Comparison of ENCODE assay signal across 9 mouse cellular contexts in genomic region chr9:76235945-76236503, GRCm38 (mm10). TPM values are rescaled to one million over a fixed set of nuclear protein-coding genes. Genes with fewer than 3 reads are reported as not detected.
DNase-seq lines count a peak whose midpoint lies in the region; ATAC-seq lines count a peak whose summit lies in the region.
"Had no signal": no experiment of that assay in that cellular context is flagged by ENCODE, and none has a peak within 500 bp of the region (broad histone marks: within the 10 kb centered on the region; RNA-seq: fewer than 3 reads in every experiment).

No protein-coding gene starts in this region.

- H3K4me2 ChIP-seq in heart, embryonic 16.5 days (ENCODE audit: low read depth, low read length) = peak overlapping the region; percentile 69
- H3K4me2 ChIP-seq in limb, embryonic 13.5 days (replicated peaks) = peak overlapping the region; percentile 68
- peak overlapping the region; percentile 69 for H3K4me2 ChIP-seq in midbrain, embryonic 16.5 days (ENCODE audit: low read length)

- H3K36me3 ChIP-seq in embryonic facial prominence, embryonic 10.5 days (replicated peaks) = no peaks in the 10 kb centered on the region
- no peaks in the 10 kb centered on the region for H3K36me3 ChIP-seq in heart, embryonic 16.5 days (ENCODE audit: control insufficient read depth, insufficient read depth)
- H3K36me3 ChIP-seq in limb, embryonic 13.5 days = no peaks in the 10 kb centered on the region
- no peaks in the 10 kb centered on the region for H3K36me3 ChIP-seq in midbrain, embryonic 16.5 days (ENCODE audit: control insufficient read depth, insufficient read depth, low read length)

- H3K4me1 ChIP-seq in embryonic facial prominence, embryonic 10.5 days = peaks cover 27% of the 10 kb centered on the region
- H3K4me1 ChIP-seq in heart, embryonic 16.5 days (ENCODE audit: control insufficient read depth, insufficient read depth, low read length) = no peaks in the 10 kb centered on the region
- H3K4me1 ChIP-seq in limb, embryonic 13.5 days = peaks cover 12% of the 10 kb centered on the region
- peaks cover 6% of the 10 kb centered on the region; the same call in 1 of the 2 replicates for H3K4me1 ChIP-seq in midbrain, embryonic 16.5 days (ENCODE audit: control insufficient read depth, insufficient read depth, low read length)

- peak overlapping the region; percentile 45 for H3K9ac ChIP-seq in heart, embryonic 16.5 days (ENCODE audit: low read length)
- H3K9ac ChIP-seq in limb, embryonic 13.5 days = peak overlapping the region; percentile 54
- H3K9ac ChIP-seq in midbrain, embryonic 16.5 days (ENCODE audit: low read depth, low read length) = peak overlapping the region; percentile 33; the same call in 1 of the 2 replicates

- H3K27ac ChIP-seq in embryonic facial prominence, embryonic 10.5 days (replicated peaks) = peak overlapping the region; percentile 84
- H3K27ac ChIP-seq in heart, embryonic 16.5 days (ENCODE audit: low read length) = no peak overlapping the region
- H3K27ac ChIP-seq in limb, embryonic 13.5 days = no peak overlapping the region
- H3K27ac ChIP-seq in midbrain, embryonic 16.5 days (ENCODE audit: low read length) = no peak overlapping the region

- H3K4me3 ChIP-seq in embryonic facial prominence, embryonic 10.5 days = peak overlapping the region; percentile 56
- peak overlapping the region; percentile 55 for H3K4me3 ChIP-seq in heart, embryonic 16.5 days (ENCODE audit: low read length)
- H3K4me3 ChIP-seq in limb, embryonic 13.5 days = peak overlapping the region; percentile 42
- peak overlapping the region; percentile 33 for H3K4me3 ChIP-seq in midbrain, embryonic 16.5 days (ENCODE audit: low read depth, low read length)

- 0 out of 2 replicates have a peak, but pooled peaks have one; percentile 37 for ATAC-seq in heart, embryonic 16.5 days (replicated peaks; ENCODE audit: extremely low read depth, insufficient read depth, low FRiP score)
- 0 out of 2 replicates have a peak, but pooled peaks have one; percentile 41 for ATAC-seq in limb, embryonic 13.5 days (ENCODE audit: low FRiP score, low read depth)
- ATAC-seq in midbrain, embryonic 16.5 days = peak; percentile 78

- no peaks in the 10 kb centered on the region for H3K27me3 ChIP-seq in embryonic facial prominence, embryonic 10.5 days (replicated peaks; ENCODE audit: low read depth, poor library complexity, severe bottlenecking)
- H3K27me3 ChIP-seq in heart, embryonic 16.5 days (ENCODE audit: control insufficient read depth, insufficient read depth, low read length) = no peaks in the 10 kb centered on the region
- H3K27me3 ChIP-seq in limb, embryonic 13.5 days = peaks cover 2% of the 10 kb centered on the region; the same call in 1 of the 2 replicates
- no peaks in the 10 kb centered on the region for H3K27me3 ChIP-seq in midbrain, embryonic 16.5 days (ENCODE audit: control insufficient read depth, insufficient read depth, low read depth, low read length)

- no peaks in the 10 kb centered on the region for H3K9me3 ChIP-seq in embryonic facial prominence, embryonic 10.5 days
- no peaks in the 10 kb centered on the region for H3K9me3 ChIP-seq in heart, embryonic 16.5 days (replicated peaks; ENCODE audit: control insufficient read depth, low read length)
- H3K9me3 ChIP-seq in limb, embryonic 13.5 days = no peaks in the 10 kb centered on the region
- no peaks in the 10 kb centered on the region for H3K9me3 ChIP-seq in midbrain, embryonic 16.5 days (replicated peaks; ENCODE audit: control insufficient read depth, low read length, poor library complexity, severe bottlenecking)

- peak; percentile 3 to 5 for DNase-seq in cerebellum, postnatal 36 days
- DNase-seq in cerebellum, adult 18-20 months = no peak
- DNase-seq in B cell, adult 2 months = peak; percentile 17 to 30
- DNase-seq in embryonic facial prominence, embryonic 10.5 days (ENCODE audit: low spot score) = peak; percentile 74
- no peak for DNase-seq in layer of hippocampus, adult 18-20 months (ENCODE audit: low spot score in 2 of 2)

- WGBS in embryonic facial prominence, embryonic 10.5 days = 1% methylated on average over 14 of the region's 14 CpGs
- WGBS in heart, embryonic 16.5 days = 2% methylated on average over 14 of the region's 14 CpGs
- 2% methylated on average over 14 of the region's 14 CpGs for WGBS in limb, embryonic 13.5 days
- WGBS in midbrain, embryonic 16.5 days = 1% methylated on average over 14 of the region's 14 CpGs

RNA-seq across cellular contexts. Expression of gene Gfral, which starts 22.6 kb away (rescaled TPM):
- not detected in 2 replicates for polyA plus RNA-seq in embryonic facial prominence, embryonic 10.5 days (2016; fragmentation: Nextera tagmentation; extraction: Ambion mirVana)
- polyA plus RNA-seq in heart, embryonic 16.5 days (2015; fragmentation: Nextera tagmentation; extraction: Ambion mirVana) = not detected in 2 replicates
- polyA plus RNA-seq in limb, embryonic 13.5 days (2015; fragmentation: Nextera tagmentation; extraction: Ambion mirVana) = not detected in 2 replicates
- polyA plus RNA-seq in midbrain, embryonic 16.5 days (2015; fragmentation: Nextera tagmentation; extraction: Ambion mirVana) = not detected in 2 replicates
- total RNA-seq in layer of hippocampus, adult 18-20 months (2021) = not detected
- polyA plus RNA-seq: gonadal fat pad, adult 2 months had no signal

Comparison
In these comparisons a context has a peak if more than half of its experiments do, and no peak if none do; other contexts are left out.
1. DNase-seq: peak in cerebellum, postnatal 36 days (2 of 2), B cell, adult 2 months (2 of 2) and embryonic facial prominence, embryonic 10.5 days (single experiment); none in cerebellum, adult 18-20 months (0 of 2) and layer of hippocampus, adult 18-20 months (0 of 2).
2. Peak in every context shown above with its lines, with median percentiles within 50 percentile points of each other: H3K4me3 ChIP-seq, ATAC-seq, H3K4me2 ChIP-seq and H3K9ac ChIP-seq.